10 mouse cellular contexts compared by ENCODE assay signal in genomic region chr5:127633188-127633587, GRCm38 (mm10). TPM values are rescaled to one million over a fixed set of nuclear protein-coding genes. Genes with fewer than 3 reads are reported as not detected.
DNase-seq lines count a peak whose midpoint lies in the region; ATAC-seq lines count a peak whose summit lies in the region.
"Had no signal": no experiment of that assay in that cellular context is flagged by ENCODE, and none has a peak within 500 bp of the region (broad histone marks: within the 10 kb centered on the region; RNA-seq: fewer than 3 reads in every experiment).

No protein-coding gene starts in this region.

- H3K9ac ChIP-seq in forebrain, embryonic 11.5 days (ENCODE audit: low read length), result no peak overlapping the region
- H3K9ac ChIP-seq in kidney, embryonic 15.5 days, result no peak overlapping the region
- no peak overlapping the region; the same call in 1 of the 2 replicates for H3K9ac ChIP-seq in midbrain, embryonic 15.5 days

- no peaks in the 10 kb centered on the region; the same call in 1 of the 2 replicates for H3K27me3 ChIP-seq in forebrain, embryonic 11.5 days (ENCODE audit: control insufficient read depth, insufficient read depth, low read length)
- H3K27me3 ChIP-seq in kidney, embryonic 15.5 days, result peaks cover 29% of the 10 kb centered on the region
- no peaks in the 10 kb centered on the region; the same call in 1 of the 2 replicates for H3K27me3 ChIP-seq in midbrain, embryonic 15.5 days (replicated peaks)

- no peak overlapping the region for H3K27ac ChIP-seq in forebrain, embryonic 11.5 days (ENCODE audit: low read depth, low read length)
- no peak overlapping the region for H3K27ac ChIP-seq in kidney, embryonic 15.5 days
- H3K27ac ChIP-seq in midbrain, embryonic 15.5 days, result no peak overlapping the region

- H3K4me2 ChIP-seq in forebrain, embryonic 11.5 days (ENCODE audit: low read depth, low read length, severe bottlenecking), result peak overlapping the region; percentile 98
- H3K4me2 ChIP-seq in kidney, embryonic 15.5 days, result peak overlapping the region; percentile 92
- peak overlapping the region; percentile 96 for H3K4me2 ChIP-seq in midbrain, embryonic 15.5 days

- peak; percentile 42 for DNase-seq in kidney, adult 18-20 months
- DNase-seq in kidney, postnatal 4 days, result no peak
- DNase-seq in forebrain, embryonic 11.5 days (ENCODE audit: low spot score), result no peak
- no peak for DNase-seq in cerebellum, adult 18-20 months
- DNase-seq in heart, postnatal 14 days, result no peak

- no peak for ATAC-seq in forebrain, embryonic 11.5 days (replicated peaks; ENCODE audit: low FRiP score)
- no peak for ATAC-seq in kidney, embryonic 15.5 days (replicated peaks; ENCODE audit: low FRiP score)
- ATAC-seq in midbrain, embryonic 15.5 days (replicated peaks), result no peak
- no peak for ATAC-seq in monocyte, adult 5-6 weeks (replicated peaks; ENCODE audit: insufficient number of reproducible peaks, low FRiP score, low TSS enrichment, poor library complexity, severe bottlenecking)

- intact Hi-C loops in heart, postnatal 14 days (cut with DNase I), result no loop called here

- H3K4me3 ChIP-seq in forebrain, embryonic 11.5 days (ENCODE audit: low read depth, low read length), result peak overlapping the region; percentile 58
- H3K4me3 ChIP-seq in kidney, embryonic 15.5 days (replicated peaks), result peak overlapping the region; percentile 54; the same call in 1 of the 2 replicates
- H3K4me3 ChIP-seq in midbrain, embryonic 15.5 days, result peak overlapping the region; percentile 58

- H3K4me1 ChIP-seq in forebrain, embryonic 11.5 days (replicated peaks; ENCODE audit: control insufficient read depth, insufficient read depth, low read length), result no peaks in the 10 kb centered on the region; the same call in 1 of the 2 replicates
- H3K4me1 ChIP-seq in kidney, embryonic 15.5 days, result peaks cover 13% of the 10 kb centered on the region
- H3K4me1 ChIP-seq in midbrain, embryonic 15.5 days, result peaks cover 15% of the 10 kb centered on the region; the same call in 1 of the 2 replicates

- no peaks in the 10 kb centered on the region for H3K9me3 ChIP-seq in forebrain, embryonic 11.5 days (ENCODE audit: control insufficient read depth, low read length)
- no peaks in the 10 kb centered on the region for H3K9me3 ChIP-seq in kidney, embryonic 15.5 days (replicated peaks)
- H3K9me3 ChIP-seq in midbrain, embryonic 15.5 days, result no peaks in the 10 kb centered on the region

- 40% methylated on average over 4 of the region's 4 CpGs for WGBS in forebrain, embryonic 11.5 days
- WGBS in kidney, embryonic 15.5 days, result 21% methylated on average over 4 of the region's 4 CpGs
- WGBS in midbrain, embryonic 15.5 days, result 39% methylated on average over 4 of the region's 4 CpGs

- no peaks in the 10 kb centered on the region for H3K36me3 ChIP-seq in forebrain, embryonic 11.5 days (ENCODE audit: control insufficient read depth, insufficient read depth, low read length)
- H3K36me3 ChIP-seq in kidney, embryonic 15.5 days, result no peaks in the 10 kb centered on the region
- H3K36me3 ChIP-seq in midbrain, embryonic 15.5 days (replicated peaks), result no peaks in the 10 kb centered on the region

RNA-seq across cellular contexts. Expression of gene Slc15a4, which starts 0.5 kb away (rescaled TPM):
- 24.5 and 28.0 TPM in 2 replicates for polyA plus RNA-seq in forebrain, embryonic 11.5 days (2014; fragmentation: Nextera tagmentation; extraction: Ambion mirVana)
- polyA plus RNA-seq in kidney, embryonic 15.5 days (2015; fragmentation: Nextera tagmentation; extraction: Ambion mirVana), result 23.8 and 23.9 TPM in 2 replicates
- polyA plus RNA-seq in midbrain, embryonic 15.5 days (2015; fragmentation: Nextera tagmentation; extraction: Ambion mirVana), result 30.6 and 32.1 TPM in 2 replicates
- total RNA-seq in monocyte, adult 5-6 weeks (2017), result 143 to 291 TPM (median 159 TPM) in 3 replicates
- total RNA-seq in heart, postnatal 14 days (2021), result 10 to 100 TPM; 11.1 to 15.5 TPM

RNA-seq across cellular contexts. Expression of gene Glt1d1, which starts 1.1 kb away (rescaled TPM):
- 1.5 TPM in 2 replicates for polyA plus RNA-seq in forebrain, embryonic 11.5 days (2014; fragmentation: Nextera tagmentation; extraction: Ambion mirVana)
- polyA plus RNA-seq in kidney, embryonic 15.5 days (2015; fragmentation: Nextera tagmentation; extraction: Ambion mirVana), result 0.36 and 0.44 TPM in 2 replicates
- 0.89 and 2.2 TPM in 2 replicates for polyA plus RNA-seq in midbrain, embryonic 15.5 days (2015; fragmentation: Nextera tagmentation; extraction: Ambion mirVana)
- 2.6 to 6.2 TPM (median 2.7 TPM) in 3 replicates for total RNA-seq in monocyte, adult 5-6 weeks (2017)
- total RNA-seq in heart, postnatal 14 days (2021), result not detected
- total RNA-seq: MEL had no signal
- polyA plus RNA-seq: heart, embryonic 16.5 days had no signal
